Mouse (Mus musculus): ENCODE results near the gene Ripk1. TPM values are rescaled to one million over a fixed set of nuclear protein-coding genes. Genes with fewer than 3 reads are reported as not detected.

Gene Ripk1
- total and polyA plus RNA-seq, 2 experiments from 2014 or later: 3.4 to 10.3 TPM

DNA sequence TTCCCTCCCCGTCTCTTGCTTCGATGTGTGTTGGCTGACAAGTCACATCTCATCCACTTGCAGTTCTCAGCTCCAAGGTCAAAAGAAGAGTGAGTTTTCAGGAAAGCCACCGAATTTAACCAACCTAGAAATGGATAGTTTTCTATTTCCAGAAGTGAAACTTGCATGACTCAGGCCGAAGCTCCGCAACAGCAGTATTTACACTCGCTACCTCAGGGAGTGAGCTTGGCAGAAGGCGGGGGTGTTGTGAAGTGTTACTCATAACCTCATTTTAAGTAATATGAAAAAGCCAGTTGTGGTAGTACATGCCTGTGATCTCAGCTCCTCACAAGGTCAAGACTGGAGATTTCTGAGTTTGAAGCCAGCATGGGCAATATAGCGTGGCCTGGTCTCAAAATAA, 48.3 kb downstream of the Ripk1 start:
- 92% methylated on average over 8 of the region's 8 CpGs for WGBS
- no peaks in the 10 kb centered on the region for H3K9me3 ChIP-seq (ENCODE audit: low read length)
- H3K4me3 ChIP-seq (ENCODE audit: low read depth, low read length): no peak overlapping the region
- peaks cover 25% of the 10 kb centered on the region for H3K36me3 ChIP-seq (ENCODE audit: insufficient read depth)
- no peak overlapping the region for H3K9ac ChIP-seq
- no peaks in the 10 kb centered on the region for H3K4me1 ChIP-seq (ENCODE audit: insufficient read depth)
- no peak for ATAC-seq
- DNase-seq: no peak
- H3K27me3 ChIP-seq (ENCODE audit: insufficient read depth, low read length): no peaks in the 10 kb centered on the region
- no peak for TF ChIP-seq CTCF (IDR thresholded peaks at IDR 0.05; ENCODE audit: low read depth)
- H3K27ac ChIP-seq (ENCODE audit: low read depth, low read length): no peak overlapping the region
- no peak overlapping the region for H3K4me2 ChIP-seq (ENCODE audit: low read depth)

DNA sequence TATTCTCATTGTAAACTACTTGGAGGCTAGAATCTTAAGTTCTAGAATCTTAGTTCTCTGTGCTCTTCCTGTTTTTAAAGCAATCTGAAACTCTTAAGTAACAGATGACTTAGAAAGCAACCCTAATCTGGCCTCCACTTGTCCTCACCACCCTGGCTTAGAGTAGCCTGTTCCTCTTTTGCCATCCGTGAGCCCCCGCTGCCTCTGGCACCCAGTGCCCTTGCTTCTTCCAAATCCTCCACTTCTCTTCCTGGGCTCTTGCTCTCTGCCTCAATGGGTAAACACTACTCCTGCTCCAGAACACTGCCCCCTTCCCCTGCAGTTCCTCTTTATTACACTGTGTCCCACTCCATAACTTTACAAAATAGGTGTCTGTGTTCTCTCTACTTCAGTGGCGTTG, 49.5 kb downstream of the Ripk1 start:
- DNase-seq (no peak), ATAC-seq (no peak)
- Histone ChIP-seq H3K9ac (no peak overlapping the region), H3K4me2 (ENCODE audit: low read depth) (no peak overlapping the region), H3K36me3 (ENCODE audit: insufficient read depth) (peaks cover 25% of the 10 kb centered on the region), H3K4me1 (ENCODE audit: insufficient read depth) (no peaks in the 10 kb centered on the region), H3K27ac (ENCODE audit: low read depth, low read length) (no peak overlapping the region), H3K9me3 (ENCODE audit: low read length) (no peaks in the 10 kb centered on the region), H3K27me3 (ENCODE audit: insufficient read depth, low read length) (no peaks in the 10 kb centered on the region), H3K4me3 (ENCODE audit: low read depth, low read length) (no peak overlapping the region)
- no peak for TF ChIP-seq CTCF (IDR thresholded peaks at IDR 0.05; ENCODE audit: low read depth)
- WGBS: 97% methylated on average over 3 of the region's 3 CpGs

GRCm38 (mm10) chr13:34053673-34054282, 51.6 kb downstream of the Ripk1 start:
- H3K9me3 ChIP-seq (ENCODE audit: low read length): no peaks in the 10 kb centered on the region
- H3K4me1 ChIP-seq (ENCODE audit: insufficient read depth): no peaks in the 10 kb centered on the region
- H3K27ac ChIP-seq (ENCODE audit: low read depth, low read length): no peak overlapping the region
- no peak overlapping the region for H3K4me3 ChIP-seq (ENCODE audit: low read depth, low read length)
- DNase-seq (no peak), ATAC-seq (no peak)
- H3K9ac ChIP-seq: no peak overlapping the region
- 80% methylated on average over 13 of the region's 13 CpGs for WGBS
- no peak overlapping the region for H3K4me2 ChIP-seq (ENCODE audit: low read depth)
- H3K27me3 ChIP-seq (ENCODE audit: insufficient read depth, low read length): no peaks in the 10 kb centered on the region
- TF ChIP-seq CTCF (IDR thresholded peaks at IDR 0.05; ENCODE audit: low read depth): no peak
- H3K36me3 ChIP-seq (ENCODE audit: insufficient read depth): peaks cover 29% of the 10 kb centered on the region

DNA sequence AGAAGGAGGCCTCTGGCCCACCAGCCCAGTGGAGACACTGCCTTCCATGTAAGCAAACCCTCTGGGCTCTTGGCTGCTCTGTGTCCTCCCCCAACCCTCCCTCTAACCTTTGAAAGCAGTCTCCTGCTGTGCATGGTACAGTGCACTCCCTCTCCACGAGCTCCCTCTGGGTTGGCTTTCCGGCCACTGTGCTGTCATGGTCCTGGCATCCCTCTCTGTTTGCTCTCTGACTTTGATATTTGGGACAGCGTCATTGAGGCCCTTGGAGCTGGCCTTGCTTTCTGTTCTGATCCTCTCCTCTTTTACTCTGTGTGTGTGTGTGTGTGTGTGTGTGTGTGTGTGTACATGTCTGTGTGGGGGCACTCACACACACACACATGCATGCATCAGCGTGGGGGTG, 52.2 kb downstream of the Ripk1 start:
- no peak overlapping the region for H3K9ac ChIP-seq
- no peak overlapping the region for H3K27ac ChIP-seq (ENCODE audit: low read depth, low read length)
- no peak for ATAC-seq
- peaks cover 29% of the 10 kb centered on the region for H3K36me3 ChIP-seq (ENCODE audit: insufficient read depth)
- H3K4me3 ChIP-seq (ENCODE audit: low read depth, low read length): no peak overlapping the region
- no peak for DNase-seq
- H3K9me3 ChIP-seq (ENCODE audit: low read length): no peaks in the 10 kb centered on the region
- H3K4me2 ChIP-seq (ENCODE audit: low read depth): no peak overlapping the region
- WGBS: 63% methylated on average over 4 of the region's 4 CpGs
- TF ChIP-seq CTCF (IDR thresholded peaks at IDR 0.05; ENCODE audit: low read depth): no peak
- H3K4me1 ChIP-seq (ENCODE audit: insufficient read depth): no peaks in the 10 kb centered on the region
- H3K27me3 ChIP-seq (ENCODE audit: insufficient read depth, low read length): no peaks in the 10 kb centered on the region

GRCm38 (mm10) chr13:34054983-34055382, 52.8 kb downstream of the Ripk1 start:
- Histone ChIP-seq H3K27ac (ENCODE audit: low read depth, low read length) (no peak overlapping the region), H3K4me3 (ENCODE audit: low read depth, low read length) (no peak overlapping the region), H3K27me3 (ENCODE audit: insufficient read depth, low read length) (no peaks in the 10 kb centered on the region), H3K9ac (no peak overlapping the region), H3K9me3 (ENCODE audit: low read length) (no peaks in the 10 kb centered on the region), H3K4me2 (ENCODE audit: low read depth) (no peak overlapping the region), H3K36me3 (ENCODE audit: insufficient read depth) (peaks cover 24% of the 10 kb centered on the region), H3K4me1 (ENCODE audit: insufficient read depth) (no peaks in the 10 kb centered on the region)
- WGBS: 92% methylated on average over 3 of the region's 3 CpGs
- no peak for ATAC-seq
- no peak for TF ChIP-seq CTCF (IDR thresholded peaks at IDR 0.05; ENCODE audit: low read depth)
- DNase-seq: no peak

DNA sequence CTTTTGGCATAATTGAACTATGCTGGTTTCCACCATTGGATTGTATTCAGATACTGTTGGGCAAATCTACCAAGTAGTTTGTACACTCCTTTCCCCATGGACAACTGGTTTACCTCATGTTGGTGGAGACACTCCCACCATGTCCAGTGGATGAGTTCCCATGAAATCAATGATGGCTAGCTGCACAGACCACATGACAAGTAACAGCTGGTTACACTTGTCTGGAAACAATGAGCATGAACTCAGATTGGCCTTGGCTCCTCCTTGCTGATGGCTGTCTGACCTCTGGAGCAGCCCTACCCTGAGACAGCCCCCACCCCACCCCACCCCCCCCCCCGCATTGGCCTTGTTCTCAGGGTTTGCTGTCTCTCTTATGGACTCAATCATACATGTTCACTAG, 55.1 kb downstream of the Ripk1 start:
- Histone ChIP-seq H3K9me3 (ENCODE audit: low read length) (no peaks in the 10 kb centered on the region), H3K4me3 (ENCODE audit: low read depth, low read length) (no peak overlapping the region), H3K4me1 (ENCODE audit: insufficient read depth) (no peaks in the 10 kb centered on the region), H3K27ac (ENCODE audit: low read depth, low read length) (no peak overlapping the region), H3K27me3 (ENCODE audit: insufficient read depth, low read length) (no peaks in the 10 kb centered on the region), H3K9ac (no peak overlapping the region), H3K4me2 (ENCODE audit: low read depth) (no peak overlapping the region), H3K36me3 (ENCODE audit: insufficient read depth) (peaks cover 20% of the 10 kb centered on the region)
- 95% methylated on average over 1 of the region's 1 CpGs for WGBS
- TF ChIP-seq CTCF (IDR thresholded peaks at IDR 0.05; ENCODE audit: low read depth): no peak
- ATAC-seq (no peak), DNase-seq (no peak)

GRCm38 (mm10) chr13:34060061-34060460, 57.9 kb downstream of the Ripk1 start:
- DNase-seq (no peak), ATAC-seq (no peak)
- H3K27me3 ChIP-seq (ENCODE audit: insufficient read depth, low read length): no peaks in the 10 kb centered on the region
- no peak overlapping the region for H3K9ac ChIP-seq
- H3K9me3 ChIP-seq (ENCODE audit: low read length): no peaks in the 10 kb centered on the region
- H3K4me3 ChIP-seq (ENCODE audit: low read depth, low read length): no peak overlapping the region
- no peak overlapping the region for H3K27ac ChIP-seq (ENCODE audit: low read depth, low read length)
- no peak overlapping the region for H3K4me2 ChIP-seq (ENCODE audit: low read depth)
- peaks cover 21% of the 10 kb centered on the region for H3K36me3 ChIP-seq (ENCODE audit: insufficient read depth)
- no peaks in the 10 kb centered on the region for H3K4me1 ChIP-seq (ENCODE audit: insufficient read depth)
- WGBS: 87% methylated on average over 9 of the region's 9 CpGs
- TF ChIP-seq CTCF (IDR thresholded peaks at IDR 0.05; ENCODE audit: low read depth): no peak
